Mouse (Mus musculus) c-Kit-negative CD71-positive TER-119-positive erythroid progenitor cells, embryonic 14.5 days (primary cell): ENCODE data around the gene Caprin2.

Source experiments
- DNase-seq: peaks from one replicate; pipeline ENCODE4 v3.0.0-alpha.2; 2013; ENCODE audit warnings: low read depth, low spot score

The Caprin2 gene

DNA sequence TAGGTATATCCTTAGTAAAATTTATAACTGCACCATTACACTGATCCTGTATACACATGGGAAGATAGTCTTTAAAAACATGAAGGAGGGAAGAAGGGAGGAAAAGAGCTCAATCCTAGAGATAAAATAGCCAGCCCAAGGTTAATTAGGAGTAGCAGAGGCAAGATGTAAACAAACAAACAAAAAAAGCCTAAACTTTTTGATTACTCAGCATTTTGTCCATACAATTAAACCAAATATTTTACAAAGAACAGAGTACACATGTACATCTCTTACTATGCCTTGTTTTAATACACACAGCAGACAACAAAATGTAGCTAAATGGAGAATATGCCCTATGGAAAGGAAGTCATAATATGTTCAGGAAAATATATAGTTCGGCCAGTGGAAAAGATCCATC is 54.3 kb downstream of the Caprin2 start:
- DNase-seq: no peak

DNA sequence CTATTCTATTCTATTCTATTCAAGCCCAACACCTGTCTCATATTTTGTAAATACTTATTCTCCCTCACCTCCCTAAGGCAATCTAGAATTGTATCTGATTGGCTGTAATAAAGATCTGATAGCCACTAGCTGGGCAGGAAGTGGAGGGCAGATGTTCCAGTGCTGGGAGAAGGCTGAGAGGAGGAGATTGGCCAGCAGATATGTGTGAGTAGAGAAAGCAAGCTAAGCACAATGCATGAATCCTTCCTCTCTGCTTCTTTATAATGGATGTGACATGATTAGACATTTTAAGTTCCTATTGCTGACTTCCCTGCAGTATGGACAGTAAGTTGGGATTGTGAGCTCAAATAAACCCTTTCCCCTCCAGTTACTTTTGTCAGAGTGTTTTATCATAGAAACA is 57.6 kb downstream of the Caprin2 start:
- DNase-seq: no peak

DNA sequence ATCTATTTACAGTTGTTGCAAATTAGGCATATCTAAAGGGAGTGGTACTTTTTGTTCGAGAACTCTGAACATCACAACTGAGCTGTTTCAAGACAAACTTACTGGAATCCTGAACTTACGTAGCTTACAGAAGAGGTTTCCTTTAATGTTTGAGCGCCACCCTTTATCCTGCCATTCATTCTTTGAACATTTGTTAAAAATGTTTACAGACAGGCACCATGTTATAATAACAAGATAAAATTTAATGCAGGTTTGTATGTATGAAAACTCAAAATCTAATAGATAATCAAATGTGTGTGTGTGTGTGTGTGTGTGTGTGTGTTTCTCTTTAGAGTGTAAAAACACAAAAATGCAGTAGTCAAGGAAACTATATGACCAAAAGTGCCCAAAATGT is 64.3 kb downstream of the Caprin2 start:
- no peak for DNase-seq

DNA sequence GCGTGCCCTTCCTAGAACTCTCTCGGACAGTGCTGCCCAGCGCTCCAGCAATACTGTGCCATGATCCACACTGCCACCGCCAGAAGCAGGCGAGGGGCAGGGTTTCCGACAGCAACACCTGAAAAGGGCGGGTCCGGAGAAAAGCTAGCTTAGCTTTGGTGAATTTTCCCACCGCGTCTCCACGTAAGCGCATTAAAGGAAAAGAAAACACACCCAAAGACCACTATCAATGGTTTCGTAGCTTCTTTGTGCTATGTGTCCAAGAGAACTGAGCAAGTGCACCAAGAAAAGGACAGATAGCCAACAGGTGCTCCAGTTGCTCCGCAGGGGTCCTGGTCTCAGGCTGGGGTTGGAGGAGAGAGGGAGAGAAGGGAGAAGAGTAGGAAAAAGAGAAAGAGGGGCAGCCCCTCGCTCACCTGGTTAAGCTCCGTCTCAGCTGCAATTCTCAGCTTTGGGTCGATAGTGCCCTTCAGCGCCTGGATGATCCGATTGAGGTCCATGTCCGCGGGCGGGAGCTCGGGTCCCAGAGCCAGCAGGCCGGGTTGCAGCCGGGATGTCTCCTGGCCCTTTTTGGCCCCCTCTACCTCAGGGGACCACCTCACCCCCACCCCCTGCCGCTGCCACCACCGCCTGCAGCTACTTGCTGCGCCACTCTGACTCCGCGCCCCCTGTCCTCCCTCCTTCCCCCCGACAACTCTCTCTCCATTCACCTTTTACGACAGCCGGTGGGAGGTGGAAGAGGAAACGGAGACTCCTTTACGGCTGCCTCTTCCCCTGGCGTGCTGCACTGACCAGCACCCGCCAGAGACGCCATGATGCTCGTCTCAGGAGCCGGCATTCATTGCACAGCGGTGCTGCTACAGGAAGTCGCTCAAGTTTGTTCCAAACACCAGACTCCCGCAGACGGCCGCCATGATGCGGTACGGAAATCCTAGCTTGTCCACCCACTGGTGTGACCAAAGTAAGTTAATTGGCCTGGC is 65.0 kb downstream of the Caprin2 start, which contains the start of gene Ipo8:
Gene Ipo8, minus strand, starts transcription at position 720 of the 980 bp plus-strand sequence.
- peak; percentile 74 for DNase-seq

DNA sequence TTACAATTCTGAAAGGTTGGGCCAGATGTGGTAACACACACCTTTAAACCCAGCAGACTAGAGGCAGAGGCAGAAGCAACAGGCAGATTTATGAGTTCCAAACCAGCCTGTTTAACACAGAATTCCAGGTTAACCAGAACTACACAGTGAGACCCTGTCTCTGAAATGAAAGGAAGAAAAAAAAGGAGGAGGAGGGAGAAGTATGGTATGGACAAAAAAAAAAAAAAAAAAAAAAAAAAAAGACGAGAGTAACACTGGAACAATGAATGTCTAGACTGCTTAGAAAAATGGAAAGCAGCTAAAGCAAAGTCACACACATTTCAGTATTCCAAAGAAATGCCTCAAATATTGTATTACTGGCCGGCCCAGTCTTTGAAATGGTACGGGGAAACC is 65.7 kb downstream of the Caprin2 start:
- no peak for DNase-seq

DNA sequence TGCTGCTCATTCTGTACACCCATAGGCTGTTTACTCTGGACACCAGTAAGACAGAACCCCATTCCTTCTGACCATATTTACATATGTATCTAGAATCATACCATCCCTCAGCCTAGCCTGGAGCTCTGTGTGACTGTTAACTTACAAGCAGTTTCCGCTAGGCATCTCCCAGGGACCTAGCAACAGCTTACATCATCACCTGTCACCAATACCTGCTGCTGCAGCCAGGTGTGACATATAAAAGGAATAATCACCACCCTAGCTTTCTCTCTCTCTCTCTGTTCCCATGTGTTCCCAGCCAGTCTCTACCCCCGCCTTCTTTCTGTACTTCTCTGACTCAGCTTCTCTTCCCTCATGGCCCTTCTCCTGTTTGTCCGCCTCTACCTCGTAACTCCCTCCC is 69.9 kb downstream of the Caprin2 start:
- no peak for DNase-seq

DNA sequence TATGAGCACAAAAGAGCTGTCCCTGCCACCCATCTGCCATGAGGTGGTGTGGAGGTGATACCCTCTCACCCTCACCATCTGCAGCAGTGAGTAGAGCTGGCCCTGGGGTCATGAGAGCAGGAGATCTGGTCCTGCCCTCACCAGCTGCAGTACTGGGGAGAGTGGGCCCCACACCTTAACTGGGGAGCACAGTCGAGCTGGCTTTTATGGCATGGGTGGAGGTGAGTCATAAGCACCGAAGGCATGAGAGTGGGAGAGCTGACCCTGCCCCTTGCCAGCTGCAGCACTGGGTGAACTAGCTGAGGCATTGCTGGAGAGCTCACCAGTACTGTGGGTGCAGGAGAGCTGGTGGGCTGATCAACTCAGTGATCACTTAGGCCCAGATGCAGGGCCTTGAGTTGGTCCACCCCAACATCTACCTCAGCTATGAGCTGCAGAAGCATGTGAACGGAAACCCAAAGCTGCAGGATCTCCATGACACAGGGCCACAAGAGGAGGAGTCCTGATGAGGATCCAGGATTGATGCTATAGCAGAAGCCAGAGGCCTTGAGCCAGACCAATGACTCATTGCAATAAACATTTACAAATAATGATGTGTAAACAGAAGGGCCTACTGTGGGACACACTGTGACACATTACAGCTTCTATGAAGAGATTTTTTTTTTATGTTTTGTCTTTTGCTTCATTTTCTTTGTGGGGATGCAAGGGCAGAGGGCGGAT is 77.3 kb downstream of the Caprin2 start:
- no peak for DNase-seq

DNA sequence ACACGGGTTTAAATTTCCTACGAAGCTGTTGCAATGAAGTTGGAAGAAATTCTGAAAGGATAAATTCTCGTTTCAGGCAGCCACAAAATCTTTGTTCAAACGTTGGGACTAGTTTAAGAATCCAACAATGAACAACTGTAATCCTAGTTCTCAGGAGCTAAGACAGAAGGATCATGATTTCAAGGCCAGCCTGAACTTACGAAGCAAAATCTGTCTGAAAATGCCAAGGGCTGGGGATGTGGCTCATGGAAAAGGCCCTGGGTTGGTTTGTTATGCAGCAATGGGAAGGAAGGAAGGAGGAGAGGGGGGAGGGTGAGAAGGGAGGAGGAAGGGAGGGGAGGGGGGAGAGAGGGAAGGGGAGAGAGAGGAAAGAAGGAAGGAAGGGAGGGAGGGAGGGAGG is 79.3 kb downstream of the Caprin2 start:
- DNase-seq: no peak

DNA sequence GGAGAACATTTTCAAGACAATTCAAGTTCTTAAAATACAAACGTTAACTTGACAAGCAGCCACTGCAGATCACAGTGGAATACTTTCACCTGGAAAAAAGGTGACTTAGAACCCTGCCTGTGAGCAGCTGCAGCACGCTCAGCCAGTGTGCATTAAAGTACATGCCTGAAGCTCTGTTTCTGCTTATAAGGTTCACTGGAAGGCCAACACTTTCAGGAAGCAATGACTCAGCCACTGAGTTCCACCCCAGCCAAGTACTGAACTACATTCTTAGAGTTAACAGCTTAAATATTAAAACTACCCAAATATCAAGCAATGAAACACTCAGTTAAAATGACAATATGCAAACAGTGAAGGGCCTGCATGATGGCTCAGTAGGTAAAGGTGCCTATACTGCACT is 84.9 kb downstream of the Caprin2 start:
- DNase-seq: no peak

DNA sequence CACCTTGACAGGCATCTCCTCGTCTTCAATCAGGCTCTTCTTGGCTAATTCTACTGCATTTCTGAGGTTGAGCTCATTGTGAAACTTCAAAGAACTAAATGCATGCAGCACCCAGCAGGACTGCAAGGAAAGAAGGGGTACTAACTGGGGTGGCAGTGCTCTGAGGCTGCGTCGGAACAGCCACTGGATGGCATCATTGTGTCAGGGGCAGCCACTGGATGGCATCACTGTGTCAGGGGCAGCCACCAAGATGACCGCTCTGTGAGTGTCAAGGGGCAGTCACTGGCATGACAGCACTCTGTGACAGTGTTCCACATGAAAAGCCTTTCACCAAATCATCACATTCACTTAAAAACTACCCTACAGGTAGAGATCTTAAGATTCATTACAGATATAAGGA is 96.3 kb downstream of the Caprin2 start:
- DNase-seq: no peak

DNA sequence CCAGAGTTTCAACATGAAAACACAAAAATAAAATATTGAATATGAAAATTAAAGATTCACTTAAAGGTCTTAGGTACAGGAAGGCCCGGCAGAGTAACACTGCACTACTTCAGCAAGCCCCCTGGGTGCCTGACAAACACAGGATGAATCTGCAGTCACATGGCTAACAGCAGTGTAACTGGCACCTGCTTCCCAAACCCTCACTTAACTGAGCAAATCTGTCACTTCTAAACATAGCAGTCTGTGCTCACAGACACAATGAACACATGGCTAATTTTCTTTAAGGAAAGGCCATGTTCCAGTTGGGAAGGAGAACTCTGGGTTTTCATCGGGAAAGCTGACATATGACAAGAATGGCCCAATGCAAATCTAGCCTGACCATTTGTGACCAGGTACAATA is 100.9 kb downstream of the Caprin2 start:
- no peak for DNase-seq
